Mouse (Mus musculus) MN1 (cell line): ENCODE measurements around the gene Myo6.
"Not testable (repeated sequence)": the region's sequence is repeated elsewhere in the genome, so short reads cannot be mapped to it uniquely, and the experiment has no call there.

Experiments
- DNase-seq: peaks from one replicate; pipeline ENCODE4 v3.0.0-alpha.2; 2016; ENCODE audit warnings: low spot score

The Myo6 gene

DNA sequence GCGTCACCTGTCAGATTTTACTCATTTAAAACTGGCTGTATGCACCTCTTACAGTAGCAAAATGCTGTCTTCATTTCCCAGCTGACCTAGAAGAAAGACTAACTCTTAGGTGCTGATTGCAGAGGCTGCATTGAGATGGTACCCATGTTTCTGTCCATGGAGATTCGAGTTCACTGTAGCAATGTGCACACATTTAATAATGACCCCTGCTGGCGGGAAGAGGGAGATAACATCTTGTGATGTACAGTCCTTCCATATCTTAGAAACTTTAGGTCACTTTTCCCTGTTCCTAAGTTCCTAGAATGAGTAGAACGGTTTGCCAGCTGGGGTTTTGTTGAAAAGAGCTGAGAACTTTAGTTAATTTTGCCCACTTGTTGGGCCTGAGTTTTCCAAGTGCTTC is 138.7 kb downstream of the Myo6 start:
- DNase-seq = no peak

DNA sequence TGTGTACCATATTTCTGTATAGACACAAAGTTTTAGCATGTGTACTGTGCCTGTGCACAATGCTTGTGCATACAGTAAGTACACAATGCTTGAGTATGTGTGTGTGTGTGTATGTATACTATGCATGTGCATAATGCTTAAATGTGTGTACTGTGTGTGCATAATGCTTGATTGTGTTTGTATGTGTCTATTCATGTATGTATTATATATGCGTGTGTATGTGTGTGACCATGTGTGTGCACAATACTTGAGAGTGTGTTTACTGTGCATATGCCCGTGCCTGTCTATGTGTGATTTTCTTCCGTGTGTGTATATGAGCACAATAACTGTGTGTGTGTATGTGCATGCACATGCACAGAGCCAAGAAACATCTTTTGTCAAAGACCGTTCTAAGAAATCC is 141.6 kb downstream of the Myo6 start:
- DNase-seq = no peak

- no peak for DNase-seq
Measured at GRCm38 (mm10) chr9:80306853-80307252, 142.0 kb downstream of the Myo6 start.

- DNase-seq = no peak
Measured at GRCm38 (mm10) chr9:80307629-80308028, 142.8 kb downstream of the Myo6 start.

GRCm38 (mm10) chr9:80313610-80314009 is 148.8 kb downstream of the Myo6 start:
- no peak for DNase-seq

- DNase-seq = no peak
Measured at GRCm38 (mm10) chr9:80315922-80316321, 151.1 kb downstream of the Myo6 start.

- DNase-seq = no peak
Measured at GRCm38 (mm10) chr9:80318027-80318426, 153.2 kb downstream of the Myo6 start.

DNA sequence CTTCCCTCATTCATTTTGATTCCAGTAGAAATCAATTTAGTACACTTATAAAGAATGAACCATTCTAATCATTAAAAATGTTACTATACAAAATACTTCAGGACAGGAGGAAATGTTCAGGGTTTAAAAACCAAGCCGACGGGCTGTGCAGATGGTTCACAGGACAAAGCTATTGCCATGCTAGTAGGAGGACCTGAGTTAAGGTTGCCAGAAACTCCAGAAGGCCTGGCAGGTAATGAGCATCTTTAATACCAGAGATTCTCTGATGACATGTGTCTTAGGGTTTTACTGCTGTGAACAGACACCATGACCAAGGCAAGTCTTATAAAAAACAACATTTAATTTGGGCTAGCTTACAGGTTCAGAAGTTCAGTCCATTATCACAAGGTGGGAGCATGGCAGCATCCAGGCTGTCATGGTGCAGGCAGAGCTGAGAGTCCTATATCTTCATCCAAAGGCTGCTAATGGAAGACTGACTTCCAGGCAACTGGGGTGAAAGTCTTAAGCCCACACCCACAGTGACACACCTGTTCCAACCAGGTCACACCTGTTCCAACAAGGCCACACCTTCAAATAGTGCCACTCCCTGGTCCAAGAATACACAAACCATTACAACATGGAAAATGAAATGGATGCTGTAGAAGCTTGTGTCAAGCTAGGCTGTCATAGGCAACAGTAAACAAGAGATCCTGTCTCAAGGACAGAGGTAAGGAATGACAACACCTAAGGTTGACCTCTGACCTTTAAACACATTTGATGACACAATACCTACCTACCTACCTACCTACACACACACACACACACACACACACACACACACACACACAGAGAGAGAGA is 156.4 kb downstream of the Myo6 start:
- DNase-seq = not testable (repeated sequence)

GRCm38 (mm10) chr9:80332153-80332552 is 167.3 kb downstream of the Myo6 start:
- peak; percentile 49 for DNase-seq

GRCm38 (mm10) chr9:80333466-80333865 is 168.6 kb downstream of the Myo6 start:
- DNase-seq = no peak

GRCm38 (mm10) chr9:80333998-80334605 is 169.3 kb downstream of the Myo6 start:
- no peak for DNase-seq

- no peak for DNase-seq
Measured at GRCm38 (mm10) chr9:80335660-80336357, 171.0 kb downstream of the Myo6 start.

DNA sequence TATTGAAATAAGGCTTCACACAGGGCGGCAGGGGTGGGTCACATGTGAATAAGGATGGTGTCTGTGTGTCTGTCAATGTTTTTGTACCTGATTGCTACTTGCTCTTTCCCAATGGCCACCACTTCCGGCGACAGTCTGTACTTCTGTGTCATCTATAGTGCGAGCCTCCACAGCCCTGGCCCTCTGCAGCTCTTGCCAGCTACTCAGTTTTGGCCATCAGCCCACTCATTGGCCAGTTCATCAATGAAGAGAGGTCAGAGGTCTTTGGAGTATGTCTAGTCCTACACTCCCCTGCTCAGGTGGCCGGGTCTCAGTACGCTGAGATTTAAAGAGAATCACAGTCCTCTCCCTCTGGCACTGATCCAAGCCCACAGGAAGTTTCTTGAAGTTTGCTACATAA is 173.2 kb downstream of the Myo6 start:
- DNase-seq = no peak

DNA sequence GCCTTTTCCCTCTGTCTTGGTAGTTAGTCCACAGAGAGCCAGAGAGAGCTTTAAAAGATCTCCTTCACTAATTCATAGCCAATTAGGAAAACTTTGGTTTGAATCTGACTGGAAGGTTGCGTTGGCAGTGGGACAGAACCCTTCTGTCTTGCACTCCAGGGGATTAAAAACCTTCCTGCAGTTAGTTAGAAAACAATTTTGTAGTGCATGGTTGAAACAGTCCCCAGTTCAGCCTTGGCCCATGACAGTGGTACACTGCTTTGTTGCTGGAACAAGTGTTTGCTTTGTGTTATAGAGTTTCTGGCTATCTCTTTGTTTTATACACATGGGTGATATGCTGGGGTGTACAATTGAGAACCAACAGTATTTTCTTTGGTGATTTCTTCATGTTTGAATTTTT is 176.1 kb downstream of the Myo6 start:
- DNase-seq = no peak

- DNase-seq = no peak
Measured at GRCm38 (mm10) chr9:80341756-80342155, 176.9 kb downstream of the Myo6 start.

- no peak for DNase-seq
Measured at GRCm38 (mm10) chr9:80342520-80342919, 177.7 kb downstream of the Myo6 start.

DNA sequence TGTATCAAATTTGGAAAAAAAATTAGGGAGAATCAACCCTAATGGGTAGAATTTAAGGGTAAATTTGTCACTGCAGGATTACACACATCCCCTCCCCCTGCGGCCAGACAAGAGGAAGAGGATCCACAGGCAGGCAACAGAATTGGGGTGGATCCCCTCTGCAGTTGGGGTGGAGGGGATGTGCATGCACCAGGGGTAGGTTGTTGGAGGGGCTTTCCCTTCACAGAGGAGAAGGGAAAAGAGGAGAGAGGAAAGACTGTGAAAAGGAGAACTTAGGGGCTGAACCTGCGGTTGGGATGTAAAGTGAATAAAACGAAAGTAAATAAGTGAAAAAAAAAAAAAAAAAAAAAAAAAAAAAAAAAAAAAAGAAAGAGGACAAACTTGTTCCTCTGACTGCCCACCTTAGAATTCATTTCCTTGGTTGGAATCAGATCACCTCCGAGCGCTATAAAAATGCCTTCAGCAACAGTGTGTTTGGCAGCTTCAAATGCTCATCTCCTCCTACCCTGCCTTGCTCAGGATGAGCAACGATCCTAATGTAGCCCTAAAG is 179.7 kb downstream of the Myo6 start:
- no peak for DNase-seq

DNA sequence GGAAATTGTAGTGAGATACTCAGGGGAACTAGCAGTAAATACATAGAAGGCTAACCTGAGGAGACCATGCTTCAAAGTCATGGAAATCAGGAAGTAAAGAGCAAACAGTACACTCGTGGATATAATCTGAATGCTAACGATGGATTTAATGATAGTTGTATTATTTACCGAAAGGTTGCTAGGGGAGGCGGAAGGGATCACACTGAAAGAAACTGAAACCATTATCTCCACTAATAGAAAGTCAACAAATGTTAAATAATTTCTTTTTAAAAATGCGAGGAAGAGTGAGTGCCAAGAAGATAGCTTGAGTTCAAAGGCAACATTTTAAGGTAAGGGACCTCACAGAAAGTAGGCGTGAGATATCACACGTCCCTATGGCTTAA is 186.5 kb downstream of the Myo6 start:
- no peak for DNase-seq

GRCm38 (mm10) chr9:80351678-80352331 is 187.0 kb downstream of the Myo6 start:
- no peak for DNase-seq

DNA sequence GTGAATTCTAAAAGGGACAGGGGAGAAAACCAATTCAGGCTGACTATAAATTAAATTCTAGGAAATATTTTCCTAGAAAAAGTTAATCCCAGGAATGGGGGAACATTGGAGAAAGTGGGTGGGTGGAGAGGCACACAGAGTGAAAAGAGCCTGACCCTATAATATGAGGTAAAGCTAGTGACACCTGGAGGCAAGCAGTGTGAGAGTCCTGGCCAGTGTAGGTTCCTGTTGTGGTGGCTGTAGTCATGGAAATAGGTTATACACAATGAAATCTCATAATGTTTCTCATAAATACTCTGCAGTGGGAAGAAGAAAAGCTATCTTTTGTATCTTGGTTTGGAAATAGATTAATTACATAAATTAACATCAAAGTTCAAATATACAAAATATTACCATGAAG is 195.2 kb downstream of the Myo6 start:
- no peak for DNase-seq
